In the genomic region with DNA sequence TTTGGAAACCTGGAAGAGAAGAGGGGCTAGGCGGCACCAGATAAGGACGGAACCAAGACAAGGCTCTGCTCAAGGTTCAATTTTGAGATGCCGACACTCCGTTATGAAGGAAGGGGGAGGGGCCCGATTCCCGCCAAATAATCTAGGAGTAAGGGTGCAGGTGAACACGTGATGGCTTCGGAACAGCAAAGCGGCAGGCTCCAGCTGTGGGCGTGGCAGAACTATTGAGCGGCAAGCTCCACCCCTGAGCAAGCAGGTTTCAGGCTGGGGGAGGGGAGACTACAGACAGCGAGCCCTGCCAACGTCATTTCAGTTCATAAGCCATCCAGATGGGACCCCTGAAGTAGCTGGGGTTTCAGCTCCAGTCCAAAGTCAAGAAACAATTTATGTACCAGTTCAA, we compare ENCODE assay signal across 8 mouse cellular contexts.
A peak's percentile ranks its signal among the peaks of the same experiment; 100 is the strongest.
DNase-seq lines count a peak whose midpoint lies in the region; ATAC-seq and TF ChIP-seq lines count a peak whose summit lies in the region.

No protein-coding gene starts in this region.

- no peaks in the 10 kb centered on the region for H3K36me3 ChIP-seq in lung, embryonic 14.5 days (ENCODE audit: insufficient read depth)
- no peaks in the 10 kb centered on the region for H3K36me3 ChIP-seq in limb, embryonic 11.5 days (ENCODE audit: control insufficient read depth, insufficient read depth, low read length)
- H3K36me3 ChIP-seq in stomach, embryonic 15.5 days, result no peaks in the 10 kb centered on the region

- DNase-seq in adrenal gland, adult 2 months, result peak; percentile 3
- DNase-seq in adrenal gland, postnatal 10 days, result no peak
- DNase-seq in lung, embryonic 14.5 days, result no peak
- no peak for DNase-seq in lung, postnatal 14 days
- DNase-seq in limb, embryonic 11.5 days (ENCODE audit: low spot score), result peak; percentile 24
- DNase-seq in right cerebral cortex, postnatal 4 days, result no peak
- DNase-seq in gastrocnemius, adult 2 months, result no peak

- no peaks in the 10 kb centered on the region for H3K27me3 ChIP-seq in lung, embryonic 14.5 days (ENCODE audit: insufficient read depth, low read length)
- H3K27me3 ChIP-seq in limb, embryonic 11.5 days (ENCODE audit: control insufficient read depth, insufficient read depth, low read length), result no peaks in the 10 kb centered on the region
- H3K27me3 ChIP-seq in stomach, embryonic 15.5 days (replicated peaks), result no peaks in the 10 kb centered on the region

- 45% methylated on average over 13 of the region's 13 CpGs for WGBS in lung, embryonic 14.5 days
- 38% methylated on average over 13 of the region's 13 CpGs for WGBS in limb, embryonic 11.5 days
- 57% methylated on average over 13 of the region's 13 CpGs for WGBS in stomach, embryonic 15.5 days

- no peak for TF ChIP-seq CTCF in lung, embryonic 14.5 days (IDR thresholded peaks at IDR 0.05; ENCODE audit: low read depth)
- no peak for TF ChIP-seq CTCF in gastrocnemius, adult 2 months (IDR thresholded peaks at IDR 0.05)

- H3K9me3 ChIP-seq in lung, embryonic 14.5 days (ENCODE audit: low read depth, low read length), result no peaks in the 10 kb centered on the region
- H3K9me3 ChIP-seq in limb, embryonic 11.5 days (ENCODE audit: control insufficient read depth, low read length), result no peaks in the 10 kb centered on the region
- no peaks in the 10 kb centered on the region for H3K9me3 ChIP-seq in stomach, embryonic 15.5 days

- no peaks in the 10 kb centered on the region for H3K4me1 ChIP-seq in lung, embryonic 14.5 days (ENCODE audit: insufficient read depth)
- no peaks in the 10 kb centered on the region for H3K4me1 ChIP-seq in limb, embryonic 11.5 days (ENCODE audit: control insufficient read depth, insufficient read depth, low read length)
- no peaks in the 10 kb centered on the region for H3K4me1 ChIP-seq in stomach, embryonic 15.5 days

- H3K4me3 ChIP-seq in lung, embryonic 14.5 days (ENCODE audit: low read depth, low read length), result no peak overlapping the region
- no peak overlapping the region for H3K4me3 ChIP-seq in limb, embryonic 11.5 days (ENCODE audit: low read depth, low read length)
- no peak overlapping the region for H3K4me3 ChIP-seq in stomach, embryonic 15.5 days (replicated peaks)
- no peak overlapping the region for H3K4me3 ChIP-seq in gastrocnemius, adult 2 months

- H3K9ac ChIP-seq in lung, embryonic 14.5 days, result no peak overlapping the region
- H3K9ac ChIP-seq in limb, embryonic 11.5 days (ENCODE audit: low read length), result no peak overlapping the region
- H3K9ac ChIP-seq in stomach, embryonic 15.5 days, result no peak overlapping the region

- no peak overlapping the region for H3K27ac ChIP-seq in lung, embryonic 14.5 days (ENCODE audit: low read depth)
- H3K27ac ChIP-seq in limb, embryonic 11.5 days (replicated peaks; ENCODE audit: low read depth, low read length), result no peak overlapping the region
- no peak overlapping the region for H3K27ac ChIP-seq in stomach, embryonic 15.5 days
- H3K27ac ChIP-seq in gastrocnemius, adult 2 months, result no peak overlapping the region

- intact Hi-C loops in gastrocnemius, adult 2 months (cut with DNase I), result no loop called here

- peak overlapping the region; percentile 18; the same call in 1 of the 2 replicates for H3K4me2 ChIP-seq in lung, embryonic 14.5 days
- no peak overlapping the region for H3K4me2 ChIP-seq in limb, embryonic 11.5 days (ENCODE audit: low read depth, severe bottlenecking)
- peak overlapping the region; percentile 42 for H3K4me2 ChIP-seq in stomach, embryonic 15.5 days

- no peak for ATAC-seq in lung, embryonic 14.5 days (ENCODE audit: insufficient read depth)
- no peak for ATAC-seq in limb, embryonic 11.5 days (ENCODE audit: insufficient number of reproducible peaks, low FRiP score, low TSS enrichment, low read depth)
- ATAC-seq in stomach, embryonic 15.5 days (ENCODE audit: insufficient read depth, low FRiP score, low read depth), result no peak

Comparison
In these comparisons a context has a peak if more than half of its experiments do, and no peak if none do; other contexts are left out.
1. DNase-seq: peak in adrenal gland, adult 2 months (single experiment) and limb, embryonic 11.5 days (single experiment); none in adrenal gland, postnatal 10 days (single experiment), lung, embryonic 14.5 days (single experiment), lung, postnatal 14 days (single experiment), right cerebral cortex, postnatal 4 days (single experiment) and gastrocnemius, adult 2 months (single experiment).